Mouse (Mus musculus) lung, adult 2 months (tissue): ENCODE results near the gene Gpr182. TPM values are rescaled to one million over a fixed set of nuclear protein-coding genes. Genes with fewer than 3 reads are reported as not detected.

Source experiments
- DNase-seq: peaks from one replicate; pipeline ENCODE4 v3.0.0; 2022
- H3K4me1 ChIP-seq: fragments of 200-500 bp; 2 replicates; pipeline ENCODE4 v1.6.1; 2011; ENCODE audit warnings: low read length; ENCODE audit not compliant: control insufficient read depth, insufficient read depth
- H3K4me3 ChIP-seq: fragments of 200-500 bp; replicated peaks from 2 replicates; pipeline ENCODE3; 2011; ENCODE audit warnings: low read depth, mild to moderate bottlenecking, control low read depth, low read length; ENCODE audit errors: extremely low read depth
- CTCF ChIP-seq: fragments of 200-500 bp; IDR thresholded peaks from 2 replicates; pipeline ENCODE4 v1.5.1; 2011; ENCODE audit warnings: mild to moderate bottlenecking, low read length, control low read depth; ENCODE audit not compliant: insufficient read depth
- POLR2A ChIP-seq: fragments of 200-500 bp; IDR thresholded peaks from 2 replicates; pipeline ENCODE4 v1.6.1; 2011; ENCODE audit warnings: low read depth, mild to moderate bottlenecking, control low read depth, low read length, borderline replicate concordance; ENCODE audit errors: extremely low read depth
- WGBS: fragments of 180-500 bp; shearing (Covaris S2); methylation state at CpG from one replicate; pipeline ENCODE4 v1.1.7; 2018; 5-methylcytosine and 5-hydroxymethylcytosine counted together
- polyA plus RNA-seq: library from polyadenylated mRNA; depleted of rRNA; stranded (reverse); fragments of >200 nt; gene quantifications from 2 replicates; pipeline ENCODE4 v1.2.3, GENCODE M21; 2012; rRNA removed

The Gpr182 gene
- polyA plus RNA-seq, 1 experiment, result 31.1 TPM

DNA sequence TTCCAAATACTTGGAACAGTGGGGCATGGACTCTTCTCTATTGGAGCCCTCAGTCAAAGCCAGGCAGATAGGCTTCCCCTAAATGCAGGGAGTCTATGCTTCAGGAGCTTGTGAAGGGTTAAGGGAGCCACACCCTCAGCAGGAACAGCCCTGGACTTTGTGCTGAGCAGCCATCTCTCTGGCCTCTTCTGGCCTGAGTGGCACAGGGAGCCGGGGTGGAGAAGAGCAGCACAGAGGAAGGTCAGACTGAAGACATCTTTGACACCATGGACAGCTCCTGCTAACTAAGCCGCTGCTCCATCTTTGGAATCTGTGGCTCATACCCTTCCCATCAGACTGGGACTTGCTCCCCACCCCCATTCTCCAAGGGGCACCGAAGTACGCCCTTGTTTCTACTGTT is 48.2 kb downstream of the Gpr182 start:
- Histone ChIP-seq H3K4me1 (no peaks in the 10 kb centered on the region), H3K4me3 (no peak overlapping the region)
- 41% methylated on average over 4 of the region's 4 CpGs for WGBS
- TF ChIP-seq CTCF (no peak), POLR2A (no peak)
- no peak for DNase-seq

- 94% methylated on average over 7 of the region's 7 CpGs for WGBS
- H3K4me3 ChIP-seq, result no peak overlapping the region
- no peak for DNase-seq
- TF ChIP-seq POLR2A, result no peak
- no peak for TF ChIP-seq CTCF
- no peaks in the 10 kb centered on the region for H3K4me1 ChIP-seq
Measured at GRCm38 (mm10) chr10:127698966-127699365, 52.6 kb downstream of the Gpr182 start.

Other genes starting within 250 kb of the Gpr182 start
- 107 and 124 TPM in 2 replicates for gene Ndufa4l2, start 236.8 kb downstream of the Gpr182 start, polyA plus RNA-seq
- gene Shmt2, start 229.3 kb downstream of the Gpr182 start, polyA plus RNA-seq, result 40.3 and 57.7 TPM in 2 replicates
- 0.23 and 0.24 TPM in 2 replicates for gene Nxph4, start 217.2 kb downstream of the Gpr182 start, polyA plus RNA-seq
- 215 and 248 TPM in 2 replicates for gene Lrp1, start 130.6 kb downstream of the Gpr182 start, polyA plus RNA-seq
- 92.3 and 123 TPM in 2 replicates for gene Stat6, start 108.7 kb downstream of the Gpr182 start, polyA plus RNA-seq
- gene Nemp1, start 84.8 kb downstream of the Gpr182 start, polyA plus RNA-seq, result 2.7 and 3.6 TPM in 2 replicates
- 32.8 and 35.1 TPM in 2 replicates for gene Nab2, start 83.2 kb downstream of the Gpr182 start, polyA plus RNA-seq
- 0.11 and 0.77 TPM in 2 replicates for gene Myo1a, start 46.6 kb downstream of the Gpr182 start, polyA plus RNA-seq
- gene Tac2, start 27.3 kb downstream of the Gpr182 start, polyA plus RNA-seq, result not detected in 2 replicates
- gene Zbtb39, start 12.2 kb downstream of the Gpr182 start, polyA plus RNA-seq, result 8.7 and 10.5 TPM in 2 replicates
- 0.05 and 0.11 TPM in 2 replicates for gene Rdh1, start 8.0 kb upstream of the Gpr182 start, polyA plus RNA-seq
- 0.07 and 0.14 TPM in 2 replicates for gene Rdh16f1, start 8.1 kb upstream of the Gpr182 start, polyA plus RNA-seq
- 0.17 TPM in 1 of 2 replicates, not detected in the other for gene Rdh9, start 24.7 kb upstream of the Gpr182 start, polyA plus RNA-seq
- gene Rdh16, start 49.4 kb upstream of the Gpr182 start, polyA plus RNA-seq, result 0.04 and 0.09 TPM in 2 replicates
- not detected in 2 replicates for gene Rdh19, start 98.2 kb upstream of the Gpr182 start, polyA plus RNA-seq
- gene Rdh16f2, start 114.7 kb upstream of the Gpr182 start, polyA plus RNA-seq, result not detected in 2 replicates
- gene Rdh7, start 137.1 kb upstream of the Gpr182 start, polyA plus RNA-seq, result 0.12 and 0.72 TPM in 2 replicates
- gene Sdr9c7, start 146.8 kb upstream of the Gpr182 start, polyA plus RNA-seq, result 2.9 TPM in 1 of 2 replicates, not detected in the other